Mouse (Mus musculus): ENCODE data around the gene Ctnnb1.

Gene Ctnnb1

DNA sequence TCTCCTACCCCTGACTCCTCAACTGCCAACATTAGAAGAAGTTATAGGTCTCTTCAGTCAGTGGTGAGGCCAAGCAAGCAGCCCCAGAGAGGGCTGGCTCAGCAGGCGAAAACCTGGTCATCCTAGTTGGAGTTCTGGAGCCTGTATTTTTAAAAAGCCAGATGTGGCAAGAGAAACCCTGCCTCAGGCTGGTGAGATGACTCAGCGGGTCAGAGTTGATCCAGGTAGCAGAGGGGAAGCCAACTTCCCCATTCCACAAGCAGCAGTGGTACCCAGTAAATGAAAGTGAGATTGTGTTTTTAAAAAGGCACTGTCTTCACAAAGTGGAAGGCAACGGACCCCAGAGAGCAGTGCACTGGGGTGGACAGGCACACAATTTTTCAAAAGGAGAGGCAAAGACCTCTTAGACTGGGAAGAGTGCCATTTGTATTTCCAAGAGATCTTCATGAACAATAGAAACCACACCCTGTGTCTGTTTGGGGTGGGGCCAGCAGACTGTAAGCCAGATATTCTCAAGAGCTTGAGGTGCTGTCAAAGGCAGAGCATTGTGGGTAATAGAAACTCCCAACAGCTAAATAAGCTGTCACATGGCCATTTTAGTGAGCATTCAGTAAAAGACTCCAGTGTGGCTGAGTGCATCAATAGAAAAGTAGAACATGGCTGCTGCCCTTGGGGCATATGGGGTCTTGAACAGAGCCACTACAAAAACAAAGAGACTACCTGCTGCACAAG, 33.1 kb downstream of the Ctnnb1 start:
- DNase-seq (ENCODE audit: low read depth, low spot score) = peak; percentile 53

GRCm38 (mm10) chr9:120963104-120963503, 34.1 kb downstream of the Ctnnb1 start:
- no peak for DNase-seq (ENCODE audit: low read depth, low spot score)

GRCm38 (mm10) chr9:120963720-120964119, 34.7 kb downstream of the Ctnnb1 start:
- DNase-seq (ENCODE audit: low read depth, low spot score) = no peak

DNA sequence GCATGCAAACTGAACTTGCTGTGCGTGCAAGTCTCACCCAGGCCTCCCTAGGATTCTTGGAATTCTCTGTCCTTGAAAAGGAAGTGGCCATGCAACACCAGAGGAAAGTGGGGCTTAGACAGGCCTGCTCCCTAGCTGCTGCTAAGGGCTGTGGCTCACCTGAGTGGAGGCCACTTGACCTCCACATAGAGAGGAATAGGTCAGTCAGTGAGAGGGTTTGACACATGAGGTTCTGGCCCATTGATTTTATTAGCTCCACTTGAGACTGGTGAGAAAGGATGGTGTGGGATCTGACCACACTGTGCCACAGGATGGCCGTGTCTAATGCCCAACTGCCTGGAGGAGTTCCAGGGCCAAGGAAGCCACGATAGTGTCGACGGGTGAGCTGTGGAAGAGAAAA, 35.2 kb downstream of the Ctnnb1 start:
- no peak for DNase-seq (ENCODE audit: low read depth, low spot score)

GRCm38 (mm10) chr9:120965007-120965406, 36.0 kb downstream of the Ctnnb1 start:
- no peak for DNase-seq (ENCODE audit: low read depth, low spot score)

DNA sequence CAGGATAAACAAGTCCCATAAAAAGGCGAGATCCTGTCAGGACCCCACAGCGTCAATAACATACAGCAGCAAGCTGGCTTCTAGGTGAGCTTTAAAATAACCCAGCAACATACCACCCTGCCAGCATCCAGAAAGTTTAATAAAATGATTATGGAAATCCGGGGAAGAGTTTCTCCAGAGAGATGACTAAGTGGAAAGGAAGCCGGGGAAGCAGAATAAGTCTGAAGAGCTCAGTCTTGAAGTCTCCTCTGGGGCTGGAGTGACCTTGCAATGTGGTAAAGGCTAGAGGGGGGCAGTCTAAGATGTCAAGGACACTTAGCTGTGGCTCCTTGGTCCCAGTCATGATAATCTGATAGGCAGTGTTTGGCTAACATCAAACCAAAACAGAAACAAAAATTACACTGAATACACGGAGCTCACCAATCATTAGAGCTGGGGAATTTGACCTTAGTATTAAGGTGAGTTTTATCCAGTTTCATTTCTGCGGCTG, 44.1 kb downstream of the Ctnnb1 start:
- no peak for DNase-seq (ENCODE audit: low read depth, low spot score)

DNA sequence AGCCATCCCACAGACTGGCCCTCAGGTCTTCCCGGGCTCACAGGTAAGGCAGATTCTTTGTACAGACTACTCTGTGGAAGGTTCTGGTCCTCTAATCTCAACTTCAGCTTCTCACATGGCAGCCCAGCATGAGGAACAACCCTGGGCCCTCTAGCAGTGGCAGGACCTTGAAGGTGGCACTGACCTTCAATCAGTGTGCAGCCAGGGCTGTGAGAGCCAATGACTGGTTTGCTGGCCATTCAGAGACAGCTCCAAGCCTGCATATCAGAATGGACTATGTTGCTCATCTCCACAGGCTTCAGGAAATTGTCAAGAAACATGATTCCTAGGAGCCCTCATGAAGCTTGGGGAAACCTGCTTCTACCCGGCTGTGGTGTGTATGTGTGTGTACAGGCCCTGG, 45.2 kb downstream of the Ctnnb1 start:
- no peak for DNase-seq (ENCODE audit: low read depth, low spot score)

DNA sequence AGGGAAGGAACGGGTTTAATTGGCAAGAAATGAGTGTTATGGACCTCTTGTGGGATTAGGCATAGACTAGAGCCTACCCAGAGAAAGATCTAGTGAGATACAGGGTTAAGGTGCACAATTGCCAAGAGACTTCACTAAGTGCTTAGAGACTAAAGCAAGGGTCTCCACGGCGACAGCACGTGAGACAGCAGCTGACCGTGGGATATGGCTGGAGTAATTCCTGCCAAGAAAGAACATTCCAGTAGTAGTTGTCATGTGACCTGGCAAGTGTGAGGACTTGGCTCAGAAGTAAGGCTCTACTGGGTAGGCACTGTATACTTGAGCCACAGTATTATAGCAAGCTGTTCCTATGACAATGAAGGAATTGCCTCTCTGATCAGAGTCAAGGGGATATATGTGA, 47.1 kb downstream of the Ctnnb1 start:
- DNase-seq (ENCODE audit: low read depth, low spot score) = no peak

DNA sequence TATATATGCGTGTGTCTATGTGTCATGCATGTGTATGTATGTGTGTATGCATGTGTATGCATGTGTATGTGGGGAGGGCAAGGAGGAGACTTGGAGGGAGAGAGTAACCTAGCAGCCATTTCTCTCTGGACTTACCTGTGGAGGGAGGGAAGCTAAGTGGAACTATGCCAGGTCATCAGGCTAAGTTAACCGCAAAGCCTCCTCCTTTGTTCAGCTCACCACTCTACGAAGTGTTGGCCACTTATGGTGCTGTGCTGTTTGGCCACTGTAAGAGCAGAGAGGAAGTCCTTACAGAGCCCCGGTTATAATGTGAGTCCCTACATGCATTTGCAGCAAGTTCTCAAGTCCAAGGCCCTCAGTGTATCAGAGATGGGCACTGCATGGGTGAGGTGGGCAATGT, 47.8 kb downstream of the Ctnnb1 start:
- no peak for DNase-seq (ENCODE audit: low read depth, low spot score)

DNA sequence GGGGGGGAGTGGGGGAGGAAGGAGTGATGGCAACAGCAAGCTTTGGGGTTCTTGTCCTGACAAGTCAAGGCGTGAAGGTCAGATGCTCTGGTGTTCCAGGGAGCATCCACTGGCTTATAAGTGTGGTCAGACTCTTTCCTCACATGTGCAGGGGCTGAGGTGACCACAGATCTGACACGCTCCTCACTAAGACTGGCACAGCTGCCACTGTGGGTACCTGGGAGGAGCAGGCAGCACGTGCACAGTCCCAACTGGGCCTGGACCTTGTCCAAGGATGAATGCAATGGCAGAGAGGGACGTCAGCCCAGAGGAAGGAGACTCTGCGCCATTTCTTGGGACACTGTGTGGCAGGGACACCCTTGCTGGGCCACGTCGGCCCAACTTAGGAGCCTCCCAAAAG, 52.8 kb downstream of the Ctnnb1 start:
- no peak for DNase-seq (ENCODE audit: low read depth, low spot score)

DNA sequence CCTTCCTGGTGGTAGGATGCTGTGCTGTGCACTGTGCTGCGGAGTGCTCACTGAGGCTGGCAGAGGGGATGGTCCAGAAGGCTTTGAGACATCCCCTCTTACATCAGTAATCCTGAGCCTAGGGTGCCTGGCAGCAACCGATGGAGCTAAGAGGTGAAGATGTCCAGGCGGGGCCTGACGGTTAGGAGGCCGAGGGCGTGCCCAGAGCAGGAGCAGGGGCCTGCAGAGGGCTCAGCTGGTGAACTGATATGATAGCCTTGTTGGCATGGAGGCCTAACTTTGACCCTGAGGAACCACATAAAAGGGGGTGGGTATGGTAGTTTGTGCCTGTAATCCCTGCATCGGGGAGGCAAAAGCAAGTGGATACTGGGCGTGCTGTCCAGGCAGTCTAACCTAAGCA, 54.8 kb downstream of the Ctnnb1 start:
- no peak for DNase-seq (ENCODE audit: low read depth, low spot score)

GRCm38 (mm10) chr9:120984509-120984908, 55.5 kb downstream of the Ctnnb1 start:
- DNase-seq (ENCODE audit: low read depth, low spot score) = no peak

DNA sequence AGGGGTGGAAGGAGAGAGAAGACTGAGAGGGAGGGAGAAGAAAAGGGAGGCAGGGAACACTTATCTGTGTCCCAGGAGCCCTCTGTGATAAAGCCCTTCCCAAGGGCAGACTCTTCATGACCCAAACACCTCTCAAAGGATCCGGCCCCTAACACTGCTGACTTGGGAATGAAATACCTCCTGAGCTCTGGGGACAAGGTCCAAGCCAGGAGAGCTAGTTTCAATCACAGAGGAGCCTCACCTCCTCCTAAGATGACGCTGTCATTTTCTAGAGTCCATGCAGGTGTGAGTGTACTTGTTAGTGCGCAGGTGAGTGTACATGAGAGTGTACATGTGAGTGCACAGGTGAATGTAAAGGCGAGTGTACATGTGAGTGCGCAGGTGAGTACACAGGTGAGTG, 56.0 kb downstream of the Ctnnb1 start:
- no peak for DNase-seq (ENCODE audit: low read depth, low spot score)

DNA sequence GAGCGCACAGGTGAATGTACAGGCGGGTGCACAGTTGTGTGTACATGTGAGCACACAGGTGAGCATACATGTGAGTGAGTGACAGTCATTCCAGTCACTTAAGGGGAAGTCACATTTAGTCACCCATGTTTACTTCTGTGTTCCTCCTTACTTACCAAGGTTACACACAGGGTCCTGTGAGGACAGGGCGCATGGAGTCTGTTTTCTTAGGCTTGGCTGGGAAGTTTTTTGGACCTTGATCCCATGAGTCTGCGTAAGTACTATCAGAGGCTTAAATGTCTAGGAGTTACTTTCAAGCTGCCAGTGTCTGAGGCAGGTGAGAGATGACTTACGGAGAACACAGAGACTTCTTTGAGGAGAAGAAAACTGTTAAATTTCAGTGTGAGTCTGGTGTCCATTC, 56.5 kb downstream of the Ctnnb1 start:
- no peak for DNase-seq (ENCODE audit: low read depth, low spot score)

DNA sequence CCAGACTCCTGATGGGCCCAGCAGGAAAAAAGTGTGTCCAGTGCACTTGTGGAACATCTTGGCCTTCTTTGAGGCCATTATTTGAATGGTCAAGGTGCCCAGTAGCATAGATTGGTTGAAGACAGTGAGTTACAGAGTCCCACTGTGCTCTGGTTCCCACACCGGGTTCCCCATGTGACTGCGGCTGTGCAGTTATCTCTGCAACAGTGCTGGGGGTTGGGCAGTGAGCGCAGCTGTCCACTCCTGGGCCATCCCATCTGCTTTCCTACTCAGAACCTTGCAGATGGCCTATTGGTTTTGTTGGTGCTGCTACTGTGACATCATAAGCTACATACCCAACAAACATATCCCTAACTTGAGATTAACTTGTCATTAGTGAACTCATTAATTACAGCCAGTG, 57.2 kb downstream of the Ctnnb1 start:
- DNase-seq (ENCODE audit: low read depth, low spot score) = no peak

DNA sequence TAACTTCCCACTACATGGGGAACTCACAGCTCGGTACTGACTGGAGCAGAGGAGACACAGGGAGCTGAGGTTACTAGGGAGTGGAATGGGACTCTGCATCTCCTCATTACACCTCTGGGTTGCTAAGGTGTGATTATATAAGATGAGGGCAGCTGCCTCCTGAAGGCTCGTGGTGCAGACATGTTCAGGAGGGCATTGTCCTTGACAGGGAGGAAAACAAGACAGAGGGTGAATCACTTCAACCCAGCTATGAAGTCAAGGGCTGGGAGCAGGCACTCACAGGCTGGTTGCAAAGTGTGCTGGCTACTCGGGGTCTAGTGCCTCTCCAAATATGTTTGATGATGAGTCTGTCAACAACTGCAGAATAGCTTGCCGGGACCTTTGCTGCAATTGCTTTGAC, 58.0 kb downstream of the Ctnnb1 start:
- DNase-seq (ENCODE audit: low read depth, low spot score) = no peak

DNA sequence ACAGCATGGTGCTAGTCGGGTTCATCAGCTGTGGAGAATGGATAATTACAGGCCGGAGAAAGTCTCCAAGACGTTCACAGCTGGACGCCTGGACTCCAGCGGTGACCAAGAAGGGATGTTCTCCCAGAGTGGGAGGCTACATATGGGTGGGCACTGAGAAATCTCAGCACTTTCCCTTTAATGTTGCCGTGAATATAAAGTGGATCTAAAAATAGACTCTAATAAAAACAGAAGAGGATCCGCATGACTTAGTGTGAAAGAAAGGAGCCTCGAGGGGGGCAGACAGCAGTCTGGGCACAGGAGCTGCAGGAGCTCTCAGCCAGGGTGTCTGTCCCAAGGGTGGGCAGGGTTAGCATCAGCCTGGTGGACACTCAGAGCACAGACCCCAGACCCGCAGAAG, 59.1 kb downstream of the Ctnnb1 start:
- DNase-seq (ENCODE audit: low read depth, low spot score) = no peak

GRCm38 (mm10) chr9:120989806-120990700, 61.0 kb downstream of the Ctnnb1 start:
- no peak for DNase-seq (ENCODE audit: low read depth, low spot score)

- no peak for DNase-seq (ENCODE audit: low read depth, low spot score)
Measured at GRCm38 (mm10) chr9:120991801-120992200, 62.8 kb downstream of the Ctnnb1 start.

DNA sequence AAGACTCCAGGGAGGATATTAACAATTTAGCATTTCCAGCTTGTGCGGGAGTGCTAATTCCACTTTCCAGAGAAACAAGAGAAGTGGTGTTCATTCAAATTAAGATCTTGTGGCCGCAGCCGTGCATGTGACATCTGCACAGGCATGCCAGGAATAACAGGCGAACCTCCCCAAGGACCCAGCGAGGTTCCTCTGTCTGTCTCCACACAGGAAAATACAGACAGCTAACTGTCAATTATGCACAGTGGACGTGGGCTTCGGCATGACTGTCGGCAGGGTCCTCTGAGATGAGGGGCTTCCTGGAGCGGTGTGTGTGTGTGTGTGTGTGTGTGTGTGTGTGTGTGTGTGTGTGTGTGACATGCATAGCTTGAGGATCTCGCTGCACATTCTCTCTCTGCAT, 64.0 kb downstream of the Ctnnb1 start:
- no peak for DNase-seq (ENCODE audit: low read depth, low spot score)

- no peak for DNase-seq (ENCODE audit: low read depth, low spot score)
Measured at GRCm38 (mm10) chr9:120994223-120995155, 65.5 kb downstream of the Ctnnb1 start.

- no peak for DNase-seq (ENCODE audit: low read depth, low spot score)
Measured at GRCm38 (mm10) chr9:120998696-120999095, 69.7 kb downstream of the Ctnnb1 start.
